24 mouse cellular contexts compared by ENCODE assay signal in genomic region chr4:83253679-83254078, GRCm38 (mm10).
DNase-seq lines count a peak whose midpoint lies in the region; ATAC-seq and TF ChIP-seq lines count a peak whose summit lies in the region.
"Had no signal": no experiment of that assay in that cellular context is flagged by ENCODE, and none has a peak within 500 bp of the region (broad histone marks: within the 10 kb centered on the region; RNA-seq: fewer than 3 reads in every experiment).

No protein-coding gene starts in this region.

- TF ChIP-seq CTCF in CH12.LX (conservative IDR thresholded peaks at IDR 0.05 in 1 of 2, IDR thresholded peaks at IDR 0.05 in 1 of 2; ENCODE audit: low read depth in 2 of 2, low read length in 2 of 2) (no peak), MEL (IDR thresholded peaks at IDR 0.05 in 2 of 3, conservative IDR thresholded peaks at IDR 0.05 in 1 of 3; ENCODE audit: control insufficient read depth in 1 of 3, insufficient read depth in 1 of 3, low read depth in 2 of 3, low read length in 3 of 3, poor library complexity in 1 of 3, severe bottlenecking in 1 of 3) (no peak)
- TF ChIP-seq CTCF in stomach, postnatal 0 days (IDR thresholded peaks at IDR 0.05; ENCODE audit: low read depth), result peak; percentile 21; the same call in 1 of the 2 replicates

- no peak overlapping the region for H3K27ac ChIP-seq in CH12.LX (ENCODE audit: insufficient read depth, low read depth)
- H3K27ac ChIP-seq in ES-E14 (ENCODE audit: insufficient read depth, low read depth, low read length, poor library complexity, severe bottlenecking), result no peak overlapping the region
- peak overlapping the region; percentile 42; the same call in 1 of the 2 replicates for H3K27ac ChIP-seq in MEL (ENCODE audit: control insufficient read depth, low read depth, low read length)
- no peak overlapping the region for H3K27ac ChIP-seq in stomach, postnatal 0 days (replicated peaks)

- no peaks in the 10 kb centered on the region for H3K9me3 ChIP-seq in CH12.LX (replicated peaks; ENCODE audit: low read length)
- H3K9me3 ChIP-seq in ES-E14 (ENCODE audit: control insufficient read depth, insufficient read depth, low read depth, low read length), result no peaks in the 10 kb centered on the region
- no peaks in the 10 kb centered on the region for H3K9me3 ChIP-seq in MEL (replicated peaks; ENCODE audit: insufficient read depth, low read length)
- H3K9me3 ChIP-seq in stomach, postnatal 0 days (ENCODE audit: control insufficient read depth, low read length), result no peaks in the 10 kb centered on the region

- H3K4me3 ChIP-seq in CH12.LX (replicated peaks in 1 of 3; ENCODE audit: low read depth in 2 of 3, low read length in 2 of 3, poor library complexity in 1 of 3) (no peak overlapping the region), ES-E14 (ENCODE audit: insufficient read depth in 1 of 2, low read depth in 1 of 2, low read length in 2 of 2, poor library complexity in 1 of 2, severe bottlenecking in 1 of 2) (no peak overlapping the region), MEL (ENCODE audit: control insufficient read depth in 1 of 2, insufficient read depth in 1 of 2, low read depth in 2 of 2, low read length in 2 of 2) (no peak overlapping the region)
- H3K4me3 ChIP-seq in stomach, postnatal 0 days (ENCODE audit: low read depth, low read length), result no peak overlapping the region

- ATAC-seq in stomach, postnatal 0 days (ENCODE audit: low FRiP score, low TSS enrichment), result no peak
- ATAC-seq: activated CD4-positive, CD25-positive, alpha-beta regulatory T cell, adult 4 months; CD4-positive, CD25-positive, alpha-beta regulatory T cell, adult 4 months; Patski had no signal

- TF ChIP-seq POLR2A in CH12.LX (IDR thresholded peaks at IDR 0.05; ENCODE audit: low read depth, low read length) (no peak), MEL (IDR thresholded peaks at IDR 0.05; ENCODE audit: control insufficient read depth in 1 of 2, insufficient read depth in 1 of 2, low read depth in 1 of 2, low read length in 2 of 2, poor library complexity in 1 of 2) (no peak)

- H3K36me3 ChIP-seq in CH12.LX (replicated peaks in 1 of 2; ENCODE audit: control insufficient read depth in 1 of 2, insufficient read depth in 1 of 2, low read length in 1 of 2), result peaks cover 18 to 59% of the 10 kb centered on the region in 2 experiments
- H3K36me3 ChIP-seq in ES-E14 (ENCODE audit: control insufficient read depth, insufficient read depth, low read length, poor library complexity, severe bottlenecking), result 0 out of 2 replicates have a peak, but pooled peaks cover 2% of the 10 kb centered on the region
- H3K36me3 ChIP-seq in MEL (ENCODE audit: control insufficient read depth in 1 of 2, insufficient read depth in 2 of 2, low read length in 2 of 2), result peaks cover 11 to 45% of the 10 kb centered on the region in 2 experiments
- H3K36me3 ChIP-seq in stomach, postnatal 0 days (ENCODE audit: control insufficient read depth, insufficient read depth, low read length), result no peaks in the 10 kb centered on the region
- H3K36me3 ChIP-seq: G1E had no signal

- DNase-seq in CH12.LX (ENCODE audit: extremely low read depth) (no peak), ES-E14 (ENCODE audit: low read depth, low spot score) (no peak), MEL (ENCODE audit: low read depth, low spot score) (peak; percentile 18)
- no peak for DNase-seq in stomach, postnatal 0 days (ENCODE audit: low spot score)
- no peak for DNase-seq in adrenal gland, adult 8-10 months
- no peak for DNase-seq in right cerebral cortex, postnatal 36 days (ENCODE audit: low spot score in 2 of 2)
- DNase-seq in gastrocnemius, adult 18-20 months (ENCODE audit: low spot score), result no peak
- DNase-seq in ovary, adult 18-20 months (ENCODE audit: low spot score), result no peak
- DNase-seq: adrenal gland, adult 2 months; adrenal gland, postnatal 10 days; adrenal gland, postnatal 14 days; adrenal gland, postnatal 25 days; adrenal gland, postnatal 36 days; B cell, adult 2 months; cerebellum, adult 11 months; cerebellum, adult 11-12 months; cerebellum, adult 18-20 months; cerebellum, adult 2 months; cerebellum, adult 8-10 months; cerebellum, adult 9-10 months had no signal

- no peak for TF ChIP-seq RAD21 in CH12.LX (IDR thresholded peaks at IDR 0.05; ENCODE audit: low read depth, low read length)
- no peak for TF ChIP-seq RAD21 in MEL (IDR thresholded peaks at IDR 0.05; ENCODE audit: low read depth, low read length)

- H3K4me2 ChIP-seq in CH12.LX (ENCODE audit: insufficient read depth, low read depth, poor library complexity, severe bottlenecking), result no peak overlapping the region
- no peak overlapping the region for H3K4me2 ChIP-seq in stomach, postnatal 0 days (replicated peaks; ENCODE audit: low read depth)

- H3K79me2 ChIP-seq in CH12.LX (replicated peaks; ENCODE audit: control insufficient read depth, extremely low read depth, insufficient read depth, poor library complexity, severe bottlenecking), result no peaks in the 10 kb centered on the region
- no peaks in the 10 kb centered on the region; the same call in 1 of the 2 replicates for H3K79me2 ChIP-seq in MEL (ENCODE audit: control insufficient read depth, insufficient read depth, low read length, poor library complexity)

- no peaks in the 10 kb centered on the region for H3K27me3 ChIP-seq in CH12.LX (replicated peaks)
- H3K27me3 ChIP-seq in MEL (ENCODE audit: control insufficient read depth in 1 of 2, insufficient read depth in 2 of 2, low read length in 2 of 2), result no peaks in the 10 kb centered on the region
- no peaks in the 10 kb centered on the region for H3K27me3 ChIP-seq in stomach, postnatal 0 days (ENCODE audit: control insufficient read depth, insufficient read depth, low read length)
- H3K27me3 ChIP-seq: Patski had no signal

- in situ Hi-C loops in CH12.LX (cut with MboI; ENCODE audit: low pct_ligation_motif_present, low pct_unique_long_range_greater_than_20kb, low sequenced_read_pairs) (no loop called here), ES-E14 (cut with MboI; ENCODE audit: low sequenced_read_pairs in 2 of 2, unreplicated experiment in 2 of 2) (no loop called here)

- TF ChIP-seq EP300 in CH12.LX (IDR thresholded peaks at IDR 0.05; ENCODE audit: low read length) (no peak), MEL (IDR thresholded peaks at IDR 0.05; ENCODE audit: low read depth in 1 of 2, low read length in 2 of 2) (peak in 1 of 2 experiments; percentile 55; a peak in 1 of 4 replicates)
- TF ChIP-seq EP300 in stomach, postnatal 0 days (optimal IDR thresholded peaks at IDR 0.05), result no peak

- dilution Hi-C loops in CH12.LX (cut with MboI; ENCODE audit: extremely low pct_ligation_motif_present, extremely low pct_unique_long_range_greater_than_20kb, low sequenced_read_pairs), result no loop called here

- H3K4me1 ChIP-seq in CH12.LX (ENCODE audit: control insufficient read depth in 1 of 2, insufficient read depth in 2 of 2) (no peaks in the 10 kb centered on the region), ES-E14 (ENCODE audit: control insufficient read depth in 2 of 2, insufficient read depth in 2 of 2, low read length in 2 of 2, poor library complexity in 1 of 2) (peaks cover 17 to 22% of the 10 kb centered on the region in 2 experiments), MEL (ENCODE audit: control insufficient read depth in 1 of 2, insufficient read depth in 2 of 2, low read length in 2 of 2) (peaks cover 26 to 37% of the 10 kb centered on the region in 2 experiments)
- no peaks in the 10 kb centered on the region for H3K4me1 ChIP-seq in stomach, postnatal 0 days (replicated peaks; ENCODE audit: control insufficient read depth, insufficient read depth)

- 93% methylated on average over 6 of the region's 6 CpGs for WGBS in stomach, postnatal 0 days

- H3K9ac ChIP-seq in CH12.LX (ENCODE audit: insufficient read depth, low read depth) (no peak overlapping the region), ES-E14 (ENCODE audit: insufficient read depth, low read depth, low read length, poor library complexity, severe bottlenecking) (no peak overlapping the region), MEL (ENCODE audit: control insufficient read depth, low read depth, low read length, poor library complexity, severe bottlenecking) (no peak overlapping the region)
- no peak overlapping the region for H3K9ac ChIP-seq in stomach, postnatal 0 days (ENCODE audit: low read length)

TF ChIP-seq in CH12.LX, 34 proteins besides CTCF, POLR2A, EP300 and RAD21:
- TF ChIP-seq CHD2 (IDR thresholded peaks at IDR 0.05; ENCODE audit: low read length) (no peak), ZNF384 (IDR thresholded peaks at IDR 0.05; ENCODE audit: low read depth, low read length) (peak; percentile 31; the same call in 1 of the 2 replicates)

TF ChIP-seq in ES-E14, 5 proteins besides CTCF, POLR2A, EP300 and RAD21:
- TF ChIP-seq ZNF384 (IDR thresholded peaks at IDR 0.05; ENCODE audit: low read depth, low read length) (peak; percentile 76), ZC3H11A (IDR thresholded peaks at IDR 0.05; ENCODE audit: borderline replicate concordance, low read depth, low read length) (no peak), MAFK (IDR thresholded peaks at IDR 0.05; ENCODE audit: insufficient read depth, low read depth, low read length) (no peak), HCFC1 (IDR thresholded peaks at IDR 0.05; ENCODE audit: borderline replicate concordance, insufficient read depth, low read length) (no peak)

TF ChIP-seq in MEL, 35 proteins besides CTCF, POLR2A, EP300 and RAD21 (continues in another document):
- TF ChIP-seq JUND (IDR thresholded peaks at IDR 0.05; ENCODE audit: low read depth, low read length) (no peak), ZMIZ1 (IDR thresholded peaks at IDR 0.05; ENCODE audit: low read depth, low read length) (no peak), ETS1 (IDR thresholded peaks at IDR 0.05; ENCODE audit: low read depth, low read length) (peak; percentile 43; the same call in 1 of the 2 replicates), MAX (IDR thresholded peaks at IDR 0.05; ENCODE audit: low read length) (no peak), NELFE (IDR thresholded peaks at IDR 0.05; ENCODE audit: low read depth, low read length) (no peak), MAZ (IDR thresholded peaks at IDR 0.05; ENCODE audit: low read depth, low read length) (no peak), CHD2 (IDR thresholded peaks at IDR 0.05; ENCODE audit: low read length) (no peak), TCF12 (IDR thresholded peaks at IDR 0.05; ENCODE audit: low read depth, low read length) (peak; percentile 55; the same call in 1 of the 2 replicates), CHD1 (IDR thresholded peaks at IDR 0.05; ENCODE audit: low read depth, low read length) (no peak), TBP (IDR thresholded peaks at IDR 0.05; ENCODE audit: low read depth, low read length) (no peak), HCFC1 (IDR thresholded peaks at IDR 0.05; ENCODE audit: low read depth, low read length) (no peak), TAL1 (IDR thresholded peaks at IDR 0.05; ENCODE audit: low read length) (no peak), UBTF (IDR thresholded peaks at IDR 0.05; ENCODE audit: borderline replicate concordance, insufficient read depth, low read depth, low read length) (no peak), KAT2A (conservative IDR thresholded peaks at IDR 0.05; ENCODE audit: low read depth, low read length) (no peak), MYC (IDR thresholded peaks at IDR 0.05; ENCODE audit: low read depth, low read length) (no peak), POLR2AphosphoS5 (IDR thresholded peaks at IDR 0.05; ENCODE audit: borderline replicate concordance, low read depth, low read length) (no peak)

Comparison
In these comparisons a context has a peak if more than half of its experiments do, and no peak if none do; other contexts are left out.
1. Of the 35 proteins assayed by ChIP-seq in both MEL and CH12.LX: peak only in MEL: ETS1 and TCF12; only in CH12.LX: none; in both: ZNF384; in neither: 31; mixed calls (peak in some experiments, not most) for 1.